Comparison of ENCODE assay signal across 21 mouse cellular contexts in genomic region chr8:88659873-88660272, GRCm38 (mm10). TPM values are rescaled to one million over a fixed set of nuclear protein-coding genes. Genes with fewer than 3 reads are reported as not detected.
DNase-seq lines count a peak whose midpoint lies in the region; ATAC-seq lines count a peak whose summit lies in the region.
"Had no signal": no experiment of that assay in that cellular context is flagged by ENCODE, and none has a peak within 500 bp of the region (broad histone marks: within the 10 kb centered on the region; RNA-seq: fewer than 3 reads in every experiment).

No protein-coding gene starts in this region.

- no peak overlapping the region for H3K4me3 ChIP-seq in embryonic facial prominence, embryonic 13.5 days
- H3K4me3 ChIP-seq in embryonic facial prominence, embryonic 10.5 days, result no peak overlapping the region
- H3K4me3 ChIP-seq: forebrain, embryonic 13.5 days; forebrain, embryonic 15.5 days had no signal

- ATAC-seq in embryonic facial prominence, embryonic 13.5 days (ENCODE audit: insufficient number of reproducible peaks, insufficient read depth, low FRiP score, low TSS enrichment, low read depth), result no peak
- no peak for ATAC-seq in granulocyte monocyte progenitor cell, adult 5-6 weeks (replicated peaks; ENCODE audit: poor library complexity, severe bottlenecking)
- ATAC-seq: activated CD4-positive, CD25-positive, alpha-beta regulatory T cell, adult 4 months; CD4-positive, CD25-positive, alpha-beta regulatory T cell, adult 4 months; forebrain, embryonic 13.5 days; forebrain, embryonic 15.5 days; Patski had no signal

- H3K4me2 ChIP-seq in embryonic facial prominence, embryonic 13.5 days, result no peak overlapping the region
- H3K4me2 ChIP-seq: forebrain, embryonic 13.5 days; forebrain, embryonic 15.5 days had no signal

- H3K4me1 ChIP-seq in embryonic facial prominence, embryonic 13.5 days, result peaks cover 17% of the 10 kb centered on the region
- peaks cover 11% of the 10 kb centered on the region for H3K4me1 ChIP-seq in embryonic facial prominence, embryonic 10.5 days
- H3K4me1 ChIP-seq: forebrain, embryonic 15.5 days had no signal

- H3K9ac ChIP-seq in embryonic facial prominence, embryonic 13.5 days, result 0 out of 2 replicates have a peak overlapping the region, but pooled peaks have one; percentile 3
- H3K9ac ChIP-seq: forebrain, embryonic 13.5 days; forebrain, embryonic 15.5 days had no signal

- 64% methylated on average over 3 of the region's 3 CpGs for WGBS in embryonic facial prominence, embryonic 13.5 days
- WGBS in embryonic facial prominence, embryonic 10.5 days, result 88% methylated on average over 3 of the region's 3 CpGs

- H3K27me3 ChIP-seq in embryonic facial prominence, embryonic 13.5 days, result no peaks in the 10 kb centered on the region
- H3K27me3 ChIP-seq in embryonic facial prominence, embryonic 10.5 days (replicated peaks; ENCODE audit: low read depth, poor library complexity, severe bottlenecking), result no peaks in the 10 kb centered on the region
- H3K27me3 ChIP-seq: CH12.LX; forebrain, embryonic 13.5 days; forebrain, embryonic 15.5 days had no signal

- H3K36me3 ChIP-seq in embryonic facial prominence, embryonic 13.5 days, result peaks cover 3% of the 10 kb centered on the region; the same call in 1 of the 2 replicates
- H3K36me3 ChIP-seq in embryonic facial prominence, embryonic 10.5 days (replicated peaks), result no peaks in the 10 kb centered on the region
- H3K36me3 ChIP-seq: forebrain, embryonic 15.5 days; G1E had no signal

- H3K27ac ChIP-seq in embryonic facial prominence, embryonic 13.5 days, result 0 out of 2 replicates have a peak overlapping the region, but pooled peaks have one; percentile 39
- H3K27ac ChIP-seq in embryonic facial prominence, embryonic 10.5 days (replicated peaks), result no peak overlapping the region
- H3K27ac ChIP-seq: forebrain, embryonic 13.5 days; forebrain, embryonic 15.5 days had no signal

- no peak for DNase-seq in embryonic facial prominence, embryonic 10.5 days (ENCODE audit: low spot score)
- peak; percentile 28 for DNase-seq in right cerebral cortex, postnatal 4 days
- DNase-seq in right cerebral cortex, postnatal 10 days (ENCODE audit: low spot score in 2 of 2), result no peak
- DNase-seq: adrenal gland, adult 8-10 months; adrenal gland, postnatal 14 days; adrenal gland, postnatal 36 days; B cell, adult 2 months; cerebellum, adult 11-12 months; cerebellum, adult 2 months; cerebellum, adult 9-10 months; cerebellum, postnatal 10 days; cerebellum, postnatal 25 days had no signal

- H3K9me3 ChIP-seq in embryonic facial prominence, embryonic 13.5 days, result no peaks in the 10 kb centered on the region
- no peaks in the 10 kb centered on the region for H3K9me3 ChIP-seq in embryonic facial prominence, embryonic 10.5 days
- H3K9me3 ChIP-seq: forebrain, embryonic 13.5 days; forebrain, embryonic 15.5 days; G1E had no signal

RNA-seq across cellular contexts. Expression of gene Nod2, which starts 12.8 kb away (rescaled TPM):
- 0.30 and 0.31 TPM in 2 replicates for polyA plus RNA-seq in embryonic facial prominence, embryonic 13.5 days (2015; fragmentation: Nextera tagmentation; extraction: Ambion mirVana)
- polyA plus RNA-seq in embryonic facial prominence, embryonic 10.5 days (2016; fragmentation: Nextera tagmentation; extraction: Ambion mirVana), result 0.12 and 0.19 TPM in 2 replicates
- total RNA-seq in granulocyte monocyte progenitor cell, adult 5-6 weeks (2014; fragmentation: Nextera tagmentation), result 0.26 TPM in 1 of 2 replicates, not detected in the other
- total RNA-seq in granulocyte monocyte progenitor cell, adult 5-6 weeks (2017), result 0.47 and 1.1 TPM in 2 replicates
- polyA plus RNA-seq: Patski had no signal

RNA-seq across cellular contexts. Expression of gene Snx20, which starts 23.9 kb away (rescaled TPM):
- 1.5 and 1.8 TPM in 2 replicates for polyA plus RNA-seq in embryonic facial prominence, embryonic 13.5 days (2015; fragmentation: Nextera tagmentation; extraction: Ambion mirVana)
- polyA plus RNA-seq in embryonic facial prominence, embryonic 10.5 days (2016; fragmentation: Nextera tagmentation; extraction: Ambion mirVana), result 0.65 and 0.73 TPM in 2 replicates
- total RNA-seq in granulocyte monocyte progenitor cell, adult 5-6 weeks (2014; fragmentation: Nextera tagmentation), result 17.6 and 25.0 TPM in 2 replicates
- 9.9 and 10.9 TPM in 2 replicates for total RNA-seq in granulocyte monocyte progenitor cell, adult 5-6 weeks (2017)

RNA-seq across cellular contexts. Expression of gene Cyld, which starts 37.0 kb away (rescaled TPM):
- polyA plus RNA-seq in embryonic facial prominence, embryonic 13.5 days (2015; fragmentation: Nextera tagmentation; extraction: Ambion mirVana), result 13.0 and 14.3 TPM in 2 replicates
- 10.5 and 11.2 TPM in 2 replicates for polyA plus RNA-seq in embryonic facial prominence, embryonic 10.5 days (2016; fragmentation: Nextera tagmentation; extraction: Ambion mirVana)
- total RNA-seq in granulocyte monocyte progenitor cell, adult 5-6 weeks (2014; fragmentation: Nextera tagmentation), result 26.9 and 30.2 TPM in 2 replicates
- 31.1 and 35.8 TPM in 2 replicates for total RNA-seq in granulocyte monocyte progenitor cell, adult 5-6 weeks (2017)
